Mouse (Mus musculus) G1E (cell line): Measurements from ENCODE around the gene P4ha3.

Experiments
- CTCF ChIP-seq: IDR thresholded peaks from 2 replicates; pipeline ENCODE4 v1.5.1; 2012; ENCODE audit warnings: low read depth, low read length, inconsistent platforms, mixed read lengths
- TAL1 ChIP-seq: conservative IDR thresholded peaks from 2 replicates; pipeline ENCODE4 v1.6.1; 2012; ENCODE audit warnings: low read depth, low read length, inconsistent platforms, mixed read lengths

- no peak for TF ChIP-seq CTCF
- no peak for TF ChIP-seq TAL1
These were observed 69.7 kb downstream of the P4ha3 start for GRCm38 (mm10) chr7:100354984-100355383.
